Mouse (Mus musculus): ENCODE results near the gene Osbpl2. TPM values are rescaled to one million over a fixed set of nuclear protein-coding genes. Genes with fewer than 3 reads are reported as not detected.

The Osbpl2 gene
- total RNA-seq, 2 experiments from 2014 or later: 33.4 to 35.7 TPM

DNA sequence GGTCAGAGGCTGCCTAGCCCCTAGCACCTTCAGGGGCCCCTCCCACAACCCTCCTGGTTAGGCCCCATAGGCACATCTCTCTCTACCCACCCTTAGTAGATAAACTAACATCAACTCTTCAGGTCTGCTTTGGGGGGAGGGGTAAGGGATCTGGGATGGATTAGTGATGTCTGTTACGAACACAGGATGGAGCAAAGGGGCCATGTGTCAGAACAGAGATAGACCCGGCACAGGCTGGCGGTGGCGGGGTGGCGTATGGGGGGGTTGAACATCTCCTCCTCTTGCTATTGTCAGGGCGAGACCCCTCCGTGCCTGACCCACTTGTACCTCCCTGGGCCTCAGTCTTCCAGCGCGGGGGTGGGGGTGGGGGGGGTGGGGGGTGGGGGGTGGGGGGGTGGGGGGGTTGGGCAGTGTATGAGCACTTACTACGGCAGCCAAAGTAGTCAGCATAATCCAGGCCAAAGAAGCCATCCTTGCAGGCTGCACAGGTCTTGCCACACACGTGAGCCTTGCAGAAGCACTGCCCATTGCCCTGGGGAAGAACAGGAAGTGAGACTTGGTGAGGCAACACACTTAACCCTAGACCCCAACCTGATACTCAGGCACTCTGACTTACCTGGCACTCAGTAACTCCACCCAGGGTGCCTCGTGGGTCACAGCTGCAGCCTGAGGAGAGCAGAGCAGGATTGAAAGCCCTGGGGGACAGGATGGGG lies 77.7 kb downstream of the Osbpl2 start:
- intact Hi-C loops (cut with DNase I): no loop called here
- DNase-seq: no peak

DNA sequence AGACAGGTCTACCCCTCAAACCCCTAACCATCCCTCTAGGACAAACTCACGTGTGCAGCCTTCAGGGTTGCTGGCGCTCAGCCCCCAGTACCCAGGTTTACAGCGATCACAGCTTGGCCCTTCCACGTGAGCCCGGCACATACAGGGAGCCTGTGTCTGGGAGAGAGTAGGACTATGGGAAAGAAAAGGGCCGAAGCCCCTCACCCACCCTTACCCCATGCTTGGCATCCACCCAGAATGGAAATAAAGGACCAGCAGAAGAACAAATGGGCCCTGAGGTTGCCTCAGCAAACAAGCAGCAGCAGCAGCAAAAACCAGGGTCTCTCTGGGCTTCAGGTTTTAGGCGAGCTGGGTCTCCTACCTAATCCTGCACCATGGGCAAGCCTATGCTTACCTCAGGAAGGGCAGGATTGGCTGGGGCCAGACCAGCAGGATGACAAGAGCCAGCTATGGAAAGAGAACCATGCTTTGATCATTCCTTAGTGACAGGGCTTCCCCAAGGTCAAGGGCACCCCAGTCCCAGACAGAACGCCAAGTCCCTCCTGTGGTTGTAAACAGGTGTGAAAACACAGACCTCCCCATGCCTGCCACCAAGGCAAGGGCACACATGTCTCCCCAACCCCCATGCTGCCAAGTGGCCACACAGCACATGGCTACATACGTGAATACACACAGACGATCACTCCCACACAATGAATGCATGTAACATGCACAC lies 78.4 kb downstream of the Osbpl2 start:
- intact Hi-C loops (cut with DNase I): no loop called here
- no peak for DNase-seq

DNA sequence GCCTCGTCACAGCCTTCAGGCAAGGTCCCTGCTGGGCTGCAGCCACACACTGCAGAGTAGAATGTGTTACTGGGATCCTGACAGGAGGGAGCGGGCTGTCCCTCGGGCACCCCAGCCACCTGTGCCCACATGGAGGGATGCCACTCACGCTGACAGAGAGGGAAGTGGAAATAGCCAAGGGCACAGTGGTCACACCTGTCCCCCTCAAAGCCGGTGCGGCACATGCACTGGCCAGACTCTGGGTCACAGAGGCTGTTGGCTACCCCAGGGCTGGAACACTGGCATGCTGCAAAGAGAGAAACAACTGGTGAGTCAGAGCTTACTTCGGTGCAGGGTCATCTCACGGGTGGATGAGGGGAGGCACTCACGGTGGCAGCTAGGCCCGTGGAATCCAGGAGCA lies 79.7 kb downstream of the Osbpl2 start:
- no peak for DNase-seq
- intact Hi-C loops (cut with DNase I): no loop called here

DNA sequence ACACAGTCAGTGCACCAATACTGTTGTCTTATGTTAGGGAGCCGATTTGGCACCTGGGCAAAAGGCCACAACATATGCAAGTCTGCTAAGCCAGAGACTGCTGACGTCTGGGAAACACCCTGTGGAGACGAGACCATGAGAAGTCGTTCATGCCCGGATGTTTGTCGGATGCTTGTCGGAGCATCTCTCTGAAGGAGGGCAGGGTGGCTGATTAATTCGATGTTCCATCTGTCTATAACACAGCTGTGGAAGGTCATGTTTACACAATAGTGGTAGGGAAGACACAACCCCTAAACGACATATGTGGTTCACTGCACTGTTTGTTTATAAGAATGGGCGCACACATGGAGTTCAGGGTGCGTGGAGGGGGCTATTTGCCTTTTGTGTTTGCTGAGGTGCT lies 81.6 kb downstream of the Osbpl2 start:
- DNase-seq: no peak
- intact Hi-C loops (cut with DNase I): no loop called here

DNA sequence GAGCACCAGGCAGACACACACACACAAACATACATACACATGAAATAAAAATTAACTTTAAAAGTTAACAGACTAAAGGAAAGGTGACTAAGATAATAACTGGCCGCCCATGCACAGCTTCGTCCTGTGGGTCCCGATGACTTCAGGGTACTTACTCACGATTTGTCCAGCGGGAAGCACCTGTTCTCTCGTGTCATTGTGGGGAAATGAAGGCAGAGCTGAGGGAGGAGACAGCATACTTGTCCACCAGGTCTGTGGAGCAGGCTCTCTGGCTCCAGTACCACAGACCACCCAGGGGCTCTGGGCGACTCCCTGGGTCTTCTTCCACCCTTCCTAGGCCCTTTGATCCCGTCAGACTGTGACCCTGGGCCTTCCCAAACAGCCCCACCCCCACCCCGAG lies 82.2 kb downstream of the Osbpl2 start:
- no peak for DNase-seq
- intact Hi-C loops (cut with DNase I): no loop called here

DNA sequence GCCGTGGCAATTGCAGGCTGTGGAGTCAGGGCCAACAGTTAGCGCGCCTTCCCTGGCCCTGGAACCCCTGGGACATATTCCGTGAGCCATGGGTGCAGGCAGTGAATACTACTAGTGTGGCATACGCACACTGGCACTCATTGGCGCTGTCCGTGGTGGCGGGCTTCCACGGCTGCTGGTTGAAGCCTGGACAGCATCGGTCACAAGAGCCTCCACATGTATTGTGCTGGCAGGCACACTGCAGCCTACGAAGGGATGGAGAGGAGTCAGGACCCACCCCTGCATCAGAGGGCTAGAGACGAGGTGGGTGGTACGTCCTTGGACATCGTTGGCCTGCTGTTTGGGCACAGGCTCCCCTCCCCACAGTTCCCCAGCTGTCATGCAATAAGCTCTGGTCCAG lies 83.2 kb downstream of the Osbpl2 start:
- intact Hi-C loops (cut with DNase I): no loop called here
- no peak for DNase-seq

DNA sequence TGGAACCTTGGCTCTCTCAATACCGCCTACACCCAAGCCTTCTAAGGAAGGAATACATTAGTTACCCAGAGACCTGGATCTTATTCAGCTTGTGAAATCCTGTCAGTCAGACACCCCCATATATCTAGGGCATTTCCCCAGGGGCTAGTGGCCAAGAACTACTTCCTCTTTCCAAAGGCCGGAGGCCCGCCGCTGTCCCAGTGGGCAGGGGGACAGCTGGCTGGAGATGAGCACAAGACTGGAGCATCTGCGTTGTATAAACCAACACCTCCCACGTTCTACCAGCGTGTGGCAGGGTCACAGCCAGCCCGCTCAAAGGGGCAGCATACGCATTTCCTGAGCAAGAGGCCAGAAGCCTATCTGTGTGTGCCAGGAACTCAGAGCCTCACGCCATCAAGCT lies 83.7 kb downstream of the Osbpl2 start:
- DNase-seq: no peak
- intact Hi-C loops (cut with DNase I): no loop called here

DNA sequence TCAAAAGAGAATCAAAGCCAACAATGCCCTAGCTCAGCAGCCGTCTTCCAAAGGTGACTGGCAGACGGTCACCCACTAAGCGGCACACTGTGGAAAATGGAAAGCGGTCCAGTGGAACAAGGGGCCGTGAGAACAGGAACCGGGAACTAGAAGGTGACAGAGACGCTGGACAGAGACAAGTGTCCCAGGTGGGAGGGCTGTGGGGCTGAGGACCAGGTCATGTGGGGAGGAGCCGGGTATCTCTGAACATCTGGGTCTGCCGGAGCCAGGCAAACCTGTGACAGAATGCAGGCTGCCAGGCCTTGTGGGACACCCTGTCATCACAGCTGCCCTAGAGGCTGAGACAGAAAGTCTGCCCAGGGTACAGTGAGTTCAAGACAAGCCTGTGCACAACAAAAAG lies 85.4 kb downstream of the Osbpl2 start:
- DNase-seq: peak; percentile 28 to 34
- intact Hi-C loops (cut with DNase I): no loop called here

DNA sequence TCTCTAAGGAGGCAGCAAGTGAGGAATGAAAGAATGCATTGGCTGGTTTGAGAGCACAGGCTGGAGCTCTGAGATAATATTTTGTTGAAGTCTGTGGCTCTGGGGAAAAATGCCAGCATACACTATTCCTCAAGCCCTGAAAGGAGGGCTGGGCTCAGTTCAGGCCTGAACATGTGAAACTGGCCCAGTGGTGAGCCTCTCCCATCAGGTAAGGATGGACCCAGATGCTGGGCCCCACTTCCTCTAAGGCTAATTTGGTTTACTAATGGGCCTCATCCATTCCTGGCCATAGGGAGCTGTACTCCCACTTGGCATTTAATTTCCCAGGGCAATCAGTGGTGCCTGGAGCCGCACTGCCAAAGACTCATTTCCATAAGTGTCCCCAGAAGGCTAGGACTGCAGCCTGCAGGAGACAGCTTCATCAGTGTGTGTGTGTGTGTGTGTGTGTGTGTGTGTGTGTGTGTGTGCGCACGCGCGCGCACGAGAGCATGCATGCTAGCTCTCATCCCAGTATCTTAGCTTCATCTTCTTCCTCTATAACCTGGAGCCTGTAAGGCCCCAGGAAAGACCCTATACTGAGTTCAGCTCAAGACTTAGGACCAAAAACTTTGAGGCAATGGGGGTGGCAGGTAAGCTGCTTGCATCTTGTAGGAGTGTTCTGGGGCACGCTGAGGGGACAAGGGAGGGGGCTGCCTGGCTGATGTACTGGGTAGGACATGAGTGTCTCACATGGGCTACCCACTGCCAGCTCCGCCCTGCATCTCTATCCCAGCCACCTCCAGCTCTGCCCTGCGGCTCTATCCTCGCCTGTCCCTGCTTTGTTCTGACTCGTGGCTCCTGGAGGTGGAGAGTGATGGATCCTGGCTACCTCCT lies 86.2 kb downstream of the Osbpl2 start:
- intact Hi-C loops (cut with DNase I): no loop called here
- DNase-seq: no peak

DNA sequence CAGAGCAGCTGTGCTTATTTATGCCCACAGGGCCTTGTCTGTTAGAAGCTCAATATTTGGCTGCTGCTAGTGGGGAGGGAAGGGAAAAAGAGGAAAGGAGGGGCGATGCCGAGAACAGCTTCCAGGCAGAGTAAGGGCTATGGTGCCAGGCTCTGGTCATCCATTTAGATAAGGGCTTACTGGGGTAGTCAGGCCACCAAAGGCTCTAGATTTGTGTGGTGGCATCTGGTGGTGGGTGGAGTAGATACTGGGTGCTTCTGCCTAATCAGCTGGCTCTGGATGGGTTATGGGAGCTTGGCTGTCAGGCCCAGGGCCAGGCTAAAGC lies 86.8 kb downstream of the Osbpl2 start:
- peak; percentile 31 to 45 for DNase-seq
- intact Hi-C loops (cut with DNase I): no loop called here

DNA sequence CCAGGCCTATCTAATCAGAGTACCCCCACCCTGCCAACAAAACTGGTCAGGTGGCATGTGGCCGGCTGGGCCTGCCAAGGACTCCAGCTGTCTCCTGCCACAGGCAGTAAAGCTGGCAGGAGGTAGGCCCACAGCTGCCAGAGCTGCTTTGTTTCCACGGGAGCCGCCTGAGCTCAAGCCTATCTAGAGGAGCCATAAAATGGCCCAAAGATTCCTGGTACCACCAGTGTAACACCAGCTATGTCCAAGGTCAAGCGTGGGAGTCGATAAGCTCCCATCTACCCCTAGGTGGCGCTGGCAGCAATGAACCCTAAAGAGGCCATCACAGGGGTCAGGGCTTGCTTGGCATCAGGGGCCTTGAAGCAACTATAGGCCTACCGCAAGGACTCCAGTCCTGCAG lies 88.7 kb downstream of the Osbpl2 start:
- intact Hi-C loops (cut with DNase I): loop anchor here (1.0 to 2.0 kb wide), 2 partner anchors 19 to 43 kb away; no protein-coding TSS in a partner anchor
- peak; percentile 64 to 76 for DNase-seq

DNA sequence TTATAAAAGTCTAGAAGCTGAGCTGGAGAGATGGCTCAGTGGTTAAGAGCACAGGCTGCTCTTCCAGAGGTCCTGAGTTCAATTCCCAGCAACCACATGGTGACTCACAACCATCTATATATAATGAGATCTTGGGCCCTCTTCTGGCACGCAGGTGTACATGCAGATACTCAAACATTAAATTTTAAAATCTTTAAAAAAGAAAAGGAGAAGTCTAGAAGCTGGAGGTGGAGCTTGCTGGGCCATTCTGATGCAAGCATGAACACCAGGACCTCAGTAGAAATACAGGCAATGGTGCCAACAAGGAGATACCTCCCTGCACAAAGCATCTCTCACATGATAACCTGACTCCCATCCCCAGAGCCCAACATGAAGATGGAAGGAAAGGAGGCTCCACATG lies 89.9 kb downstream of the Osbpl2 start:
- no peak for DNase-seq
- intact Hi-C loops (cut with DNase I): loop anchor here (1.0 to 2.0 kb wide), 2 partner anchors 18 to 42 kb away; no protein-coding TSS in a partner anchor

DNA sequence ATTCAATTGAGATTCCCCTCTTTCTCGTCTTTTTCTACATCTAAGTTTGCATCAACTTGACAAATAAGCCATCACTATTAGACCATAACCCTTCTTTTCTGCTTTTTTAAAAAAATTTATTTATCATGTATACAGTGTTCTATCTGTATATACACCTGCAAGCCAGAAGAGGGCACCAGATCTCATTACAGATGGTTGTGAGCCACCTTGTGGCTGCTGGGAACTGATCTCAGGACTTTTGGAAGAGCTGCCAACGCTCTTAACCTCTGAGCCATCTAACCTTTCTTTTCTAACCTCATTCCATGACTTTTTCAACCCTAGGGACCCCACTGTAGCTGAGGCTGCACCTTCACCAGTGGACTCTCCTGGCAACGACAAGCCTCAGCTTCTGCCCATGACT lies 93.1 kb downstream of the Osbpl2 start:
- DNase-seq: no peak
- intact Hi-C loops (cut with DNase I): no loop called here

Small RNAs within 50 kb of the gene (microRNA-seq; reads per million reads assigned to microRNA genes)
- gene Mir7005: 0 reads per million in 2 experiments

Other genes starting within 250 kb of the Osbpl2 start
- 10 to 100 TPM; 15.8 to 19.0 TPM for gene Taf4, start 142.7 kb upstream of the Osbpl2 start, total RNA-seq (2021)
- 10 to 100 TPM; 57.3 to 61.8 TPM for gene Lsm14b, start 94.3 kb upstream of the Osbpl2 start, total RNA-seq (2021)
- gene Psma7, start 76.9 kb upstream of the Osbpl2 start, total RNA-seq (2021): 100 to 1,000 TPM; 167 to 177 TPM
- 1 to 10 TPM; 2.9 to 3.3 TPM for gene Ss18l1, start 76.8 kb upstream of the Osbpl2 start, total RNA-seq (2021)
- 10 to 100 TPM; 18.7 to 19.7 TPM for gene Mtg2, start 48.7 kb upstream of the Osbpl2 start, total RNA-seq (2021)
- not detected for gene Hrh3, start 14.8 kb upstream of the Osbpl2 start, total RNA-seq (2021)
- gene Adrm1, start 52.2 kb downstream of the Osbpl2 start, total RNA-seq (2021): 10 to 100 TPM; 87.1 to 95.9 TPM
- gene Lama5, start 106.6 kb downstream of the Osbpl2 start, total RNA-seq (2021): 10 to 100 TPM; 43.1 to 63.7 TPM
- 100 to 1,000 TPM; 460 to 507 TPM for gene Rps21, start 138.1 kb downstream of the Osbpl2 start, total RNA-seq (2021)
- gene Cables2, start 154.2 kb downstream of the Osbpl2 start, total RNA-seq (2021): 10 to 100 TPM; 14.3 to 14.6 TPM
- gene Rbbp8nl, start 170.6 kb downstream of the Osbpl2 start, total RNA-seq (2021): not detected
- gene Gata5, start 215.4 kb downstream of the Osbpl2 start, total RNA-seq (2021): 1 to 10 TPM; 1.0 to 1.2 TPM

All from heart, postnatal 14 days (tissue).